Mouse (Mus musculus) spleen, postnatal 36 days (tissue): ENCODE measurements around the gene Dynlt1c.
"Not testable (repeated sequence)": the region's sequence is repeated elsewhere in the genome, so short reads cannot be mapped to it uniquely, and the experiment has no call there.

Experiments
- DNase-seq, 2 experiments: peaks; one replicate each; pipeline ENCODE4 v3.0.0; 2022; ENCODE audit warnings: low spot score in 2 of 2, mixed read lengths in 1 of 2

Dynlt1c gene

DNA sequence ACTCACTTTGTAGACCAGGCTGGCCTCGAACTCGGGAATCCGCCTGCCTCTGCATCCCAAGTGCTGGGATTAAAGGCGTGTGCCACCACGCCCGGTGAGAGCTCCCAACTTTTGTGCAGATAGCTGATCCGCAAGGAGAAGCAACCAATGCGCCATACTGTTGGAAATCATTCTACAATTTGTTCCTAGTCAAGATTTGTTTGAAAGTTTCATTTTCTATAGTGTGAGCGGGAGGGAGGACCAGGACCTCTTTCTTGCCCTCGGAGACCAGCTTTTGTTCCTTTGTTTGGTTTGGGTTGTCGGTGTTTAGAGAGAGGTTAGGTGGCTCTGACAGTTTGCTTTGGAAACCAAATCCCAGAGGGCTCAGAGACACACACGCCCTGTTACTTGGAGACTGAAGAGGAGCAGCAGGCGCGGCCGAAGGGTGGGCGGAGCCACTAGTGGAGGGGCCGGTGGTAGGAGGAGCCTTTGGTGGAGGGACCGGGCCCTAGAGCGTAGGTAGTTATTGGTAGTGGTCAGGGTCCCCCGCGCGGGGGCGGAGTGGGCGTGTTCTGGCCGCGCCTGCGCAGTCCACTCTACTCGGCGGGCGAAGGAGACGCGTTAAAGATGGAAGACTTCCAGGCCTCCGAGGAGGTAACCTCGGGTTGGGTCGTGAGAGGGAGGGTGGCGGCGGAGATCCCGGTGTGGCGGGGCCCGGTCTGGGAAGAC, at the start of gene Dynlt1c:
Gene Dynlt1c (plus strand): TSS at position 468 of the 708 bp plus-strand sequence.
- peak; percentile 80 to 81 for DNase-seq

DNA sequence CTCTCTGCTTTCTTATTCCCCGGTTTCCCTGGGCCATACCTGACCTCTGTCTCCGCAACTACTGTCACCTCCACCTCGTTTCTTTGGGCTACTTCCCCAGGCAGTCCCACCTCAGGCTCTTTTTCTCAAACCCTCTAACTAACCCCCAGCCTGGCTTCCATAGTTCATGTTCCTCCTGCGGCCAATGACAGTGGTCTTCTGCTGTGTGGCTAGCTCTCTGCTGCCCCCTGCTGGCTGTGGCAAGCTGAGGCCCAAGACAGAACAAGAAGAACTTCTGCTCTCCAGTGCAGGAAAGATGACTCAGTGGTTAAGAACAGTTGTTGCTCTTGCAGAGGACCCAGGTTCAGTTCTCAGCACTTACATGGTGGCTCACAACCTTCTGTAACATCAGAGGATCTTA, 47.7 kb upstream of the Dynlt1c start:
- DNase-seq: not testable (repeated sequence)

DNA sequence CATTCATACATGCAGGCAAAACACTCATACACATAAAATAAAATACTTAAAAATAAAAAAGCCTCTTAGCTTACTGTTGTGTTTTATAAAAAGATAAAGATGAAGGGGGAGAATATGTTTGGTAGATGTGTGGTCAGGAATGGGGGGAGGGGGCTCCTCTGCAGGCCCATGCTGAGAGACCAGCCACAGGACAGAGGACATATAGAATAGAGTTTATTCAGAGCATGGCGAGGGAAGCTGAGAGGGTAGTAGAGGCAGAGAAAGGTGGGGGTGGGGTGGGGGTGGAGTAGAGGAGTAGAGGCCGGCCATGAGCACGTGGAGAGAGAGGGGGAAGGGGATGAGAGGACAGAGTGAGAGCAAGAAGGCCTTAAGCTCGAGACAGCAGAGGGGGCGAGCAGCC, 47.2 kb upstream of the Dynlt1c start:
- DNase-seq: not testable (repeated sequence)

DNA sequence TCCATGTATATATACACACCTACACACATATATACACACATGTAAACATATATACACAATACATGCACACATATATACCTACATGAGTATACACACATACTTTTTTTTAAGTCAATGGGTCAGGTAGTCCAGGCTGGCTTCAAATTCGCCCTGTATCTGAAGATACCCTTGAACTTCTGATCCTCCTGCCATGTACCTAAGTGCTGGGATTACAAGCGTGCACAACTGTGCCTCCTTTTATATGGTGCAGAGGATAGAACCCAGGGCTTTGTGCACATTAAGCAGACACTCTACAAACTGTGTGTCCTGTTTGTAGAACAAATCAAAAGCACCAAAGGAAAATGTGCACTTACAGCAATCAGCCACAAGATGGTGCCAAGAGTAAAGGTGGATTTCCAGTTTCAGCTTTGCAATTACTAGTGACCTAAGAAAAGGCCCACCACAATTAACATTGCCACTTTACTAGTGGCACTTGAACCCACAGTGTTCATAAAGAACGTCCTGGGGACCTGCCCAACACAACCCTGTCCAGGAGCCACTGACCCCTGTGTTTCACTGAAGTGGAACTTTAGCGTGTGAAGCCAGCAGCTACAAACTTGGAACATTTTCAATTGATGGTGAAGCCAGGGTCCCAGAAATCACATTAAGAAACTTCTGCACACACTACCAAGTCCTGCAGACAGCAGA, 41.9 kb upstream of the Dynlt1c start:
- not testable (repeated sequence) for DNase-seq

DNA sequence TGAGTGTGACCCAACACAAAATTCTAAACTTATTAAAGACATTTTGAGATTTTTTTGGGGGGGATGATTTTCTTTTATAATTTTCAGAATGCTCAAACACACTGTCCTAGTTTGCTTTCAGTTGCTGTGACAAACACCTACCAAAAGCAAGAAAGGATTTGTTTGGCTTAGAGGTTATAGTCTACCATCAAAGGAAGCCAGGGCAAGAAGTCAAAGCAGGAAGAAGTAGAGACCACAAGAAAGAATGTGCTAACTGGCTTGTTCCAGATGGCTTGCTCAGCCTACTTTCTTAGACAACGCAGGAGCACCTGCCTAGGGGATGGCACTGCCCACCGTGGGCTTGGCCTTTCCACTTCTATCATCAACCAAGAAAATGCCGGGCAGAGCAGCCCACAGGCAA, 36.6 kb upstream of the Dynlt1c start:
- DNase-seq: not testable (repeated sequence)

DNA sequence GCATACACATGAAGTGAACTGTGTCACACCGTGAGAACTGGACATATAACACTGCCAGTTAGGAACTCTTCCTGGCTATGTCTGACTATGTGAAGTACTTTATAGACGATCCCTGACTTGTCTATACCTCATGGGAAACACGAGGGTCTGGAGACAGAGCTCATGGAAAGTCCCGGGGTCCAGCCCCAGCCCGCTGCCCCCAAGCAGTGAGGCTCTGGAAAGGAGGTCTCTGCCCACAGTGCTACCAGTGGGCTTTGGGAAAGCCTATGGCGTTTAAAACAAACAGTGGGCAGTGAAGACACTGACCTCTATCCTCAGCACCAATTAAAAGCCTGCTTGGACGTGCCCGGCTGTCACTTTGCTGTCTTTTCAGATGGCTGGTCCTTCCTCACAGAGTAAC, 33.6 kb upstream of the Dynlt1c start:
- not testable (repeated sequence) for DNase-seq

DNA sequence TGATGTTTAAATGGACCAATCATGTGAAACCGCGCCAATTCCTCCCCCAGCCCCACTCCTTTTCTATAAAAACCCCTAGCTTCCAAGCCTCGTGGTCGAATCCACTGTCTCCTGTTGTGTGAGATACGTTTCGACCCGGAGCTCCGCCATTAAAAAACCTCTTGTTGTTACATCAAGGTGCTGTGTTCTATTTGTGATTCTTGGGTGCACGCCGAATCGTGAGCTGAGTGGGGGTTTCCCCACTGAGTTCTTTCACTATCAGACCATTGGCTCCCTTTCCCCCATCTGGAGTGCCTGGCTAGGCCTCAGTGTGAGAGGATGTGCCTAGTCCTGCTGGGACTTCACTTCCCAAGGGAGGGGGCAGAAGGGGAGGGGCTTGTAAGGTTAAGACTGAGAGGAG, 30.2 kb upstream of the Dynlt1c start:
- not testable (repeated sequence) for DNase-seq

DNA sequence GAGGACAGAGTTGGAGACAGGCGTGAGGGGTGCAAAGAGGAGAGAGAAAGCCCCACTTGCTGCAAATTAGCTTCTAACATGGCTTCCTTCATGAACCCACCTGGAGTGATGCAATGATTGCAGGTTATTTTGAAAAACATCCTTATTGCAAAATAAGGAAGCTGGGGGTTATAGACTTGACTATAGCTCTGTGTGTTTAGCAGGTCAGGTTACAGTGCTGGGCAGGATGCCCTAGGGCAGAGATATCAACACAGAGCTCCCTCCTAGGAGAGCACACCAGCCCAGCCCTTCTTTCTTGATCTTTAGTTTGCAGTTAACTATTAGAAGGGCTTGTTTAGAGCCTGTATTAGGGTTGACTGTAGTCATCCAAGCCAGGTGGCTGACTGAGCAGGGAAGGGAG, 29.3 kb upstream of the Dynlt1c start:
- DNase-seq: not testable (repeated sequence)

DNA sequence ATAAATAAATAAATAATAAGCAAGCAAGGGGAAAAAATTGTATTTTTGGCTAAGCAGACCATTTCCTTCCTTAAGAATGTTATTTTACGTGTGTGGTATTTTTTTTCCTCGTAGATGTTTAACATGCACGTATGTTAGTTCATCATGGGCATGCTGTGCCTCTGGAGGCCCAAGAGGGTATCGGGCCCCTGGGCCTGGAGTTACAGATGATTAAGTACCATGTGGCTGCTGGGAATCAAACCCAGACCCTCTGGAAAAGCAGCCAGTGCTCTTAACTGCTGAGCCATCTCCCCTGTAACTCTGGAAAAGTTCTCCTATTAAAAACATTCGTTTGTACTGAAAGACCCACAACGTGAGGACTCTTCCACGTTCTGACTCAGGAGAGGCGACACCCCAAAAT, 26.1 kb upstream of the Dynlt1c start:
- DNase-seq: not testable (repeated sequence)

DNA sequence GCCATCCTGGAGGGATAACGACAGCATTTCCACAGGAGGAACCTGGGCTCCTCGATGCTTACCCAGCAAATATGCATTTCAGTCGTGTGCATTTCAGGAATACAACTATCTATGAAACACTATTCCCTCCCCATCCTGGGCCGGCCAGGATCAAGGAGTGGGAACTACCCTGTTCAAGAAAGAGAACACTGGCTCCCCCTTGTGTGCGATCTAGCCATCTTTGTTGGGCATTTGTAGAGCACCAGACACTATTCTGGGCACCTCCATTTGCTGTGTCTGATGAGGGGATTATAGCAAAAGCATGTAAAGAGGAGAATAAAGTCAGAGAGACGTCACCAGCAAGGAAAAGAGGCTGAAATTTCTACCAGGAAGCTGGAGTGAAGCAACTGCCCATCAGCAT, 12.8 kb upstream of the Dynlt1c start:
- DNase-seq: not testable (repeated sequence)

DNA sequence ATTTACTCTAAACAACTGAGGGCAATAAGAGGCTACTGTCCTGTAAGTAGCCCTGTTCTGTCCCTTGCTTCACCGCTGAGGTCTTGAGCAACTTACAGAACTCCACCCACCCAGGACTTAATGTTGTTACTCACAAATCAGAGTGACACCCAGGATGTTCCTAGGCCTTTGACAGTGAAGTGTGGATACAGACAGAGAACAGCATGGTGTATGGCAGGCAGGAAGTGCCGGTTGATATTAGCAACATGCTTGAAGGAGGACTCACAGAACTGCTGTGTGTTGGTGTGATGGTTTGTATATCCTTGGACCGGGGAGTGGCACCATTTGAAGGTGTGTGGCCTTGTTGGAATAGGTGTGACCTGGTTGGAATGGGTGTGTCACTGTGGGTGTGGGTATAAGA, 9.4 kb upstream of the Dynlt1c start:
- DNase-seq: not testable (repeated sequence)

DNA sequence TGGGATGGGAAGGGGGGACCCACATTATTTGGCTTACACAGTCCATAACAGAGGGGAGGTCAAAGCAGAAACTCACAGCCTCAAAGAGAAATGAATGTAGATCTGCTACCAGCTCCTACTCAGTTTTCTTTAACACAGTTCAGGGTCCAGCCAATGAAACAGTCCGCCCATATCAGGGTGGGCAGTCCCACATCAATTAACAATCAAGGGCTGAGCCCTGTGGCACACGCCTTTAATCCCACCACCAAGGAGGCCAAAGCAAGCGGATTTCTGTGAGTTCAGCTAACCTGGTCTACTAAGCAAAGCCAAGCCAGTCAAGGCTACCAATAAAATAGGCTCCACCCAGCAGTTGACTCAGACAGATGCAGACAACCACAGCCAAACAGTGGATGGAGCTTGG, 7.6 kb upstream of the Dynlt1c start:
- not testable (repeated sequence) for DNase-seq

DNA sequence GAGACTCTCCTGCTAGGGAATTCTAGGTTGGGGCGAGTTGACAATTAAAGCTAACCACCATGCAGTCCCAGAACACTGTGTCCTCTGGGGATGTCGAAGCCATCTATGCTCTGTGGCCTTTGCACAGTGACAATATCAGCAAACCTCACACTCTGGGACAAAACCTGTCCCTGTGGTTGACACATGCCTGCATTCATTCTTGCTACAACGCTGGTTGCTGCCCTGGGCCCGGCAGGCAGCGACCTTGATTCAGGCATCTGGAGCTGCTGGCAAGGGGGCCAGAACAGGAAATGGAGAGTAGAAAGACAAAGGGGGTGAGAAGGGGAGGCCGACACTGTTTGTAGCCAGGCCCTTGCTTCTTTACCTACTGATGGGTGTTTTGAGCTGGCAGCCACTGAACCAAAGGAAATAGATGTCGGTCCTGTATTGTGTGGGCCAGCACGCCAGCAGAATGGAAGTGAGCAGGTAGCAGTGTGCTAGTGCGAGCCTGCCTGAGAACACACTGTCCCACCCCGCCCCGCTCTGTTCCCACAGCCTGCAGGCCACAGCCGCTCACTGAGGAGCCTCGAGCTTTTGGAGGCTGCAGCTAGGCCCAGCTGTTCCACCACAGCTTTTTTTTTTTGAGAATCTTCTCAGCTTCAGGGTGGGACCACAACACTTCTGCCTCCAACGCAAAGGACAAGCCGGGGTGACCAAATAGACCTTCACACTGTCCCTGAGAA, 5.5 kb upstream of the Dynlt1c start:
- DNase-seq: peak in 1 of 2 experiments; percentile 21

DNA sequence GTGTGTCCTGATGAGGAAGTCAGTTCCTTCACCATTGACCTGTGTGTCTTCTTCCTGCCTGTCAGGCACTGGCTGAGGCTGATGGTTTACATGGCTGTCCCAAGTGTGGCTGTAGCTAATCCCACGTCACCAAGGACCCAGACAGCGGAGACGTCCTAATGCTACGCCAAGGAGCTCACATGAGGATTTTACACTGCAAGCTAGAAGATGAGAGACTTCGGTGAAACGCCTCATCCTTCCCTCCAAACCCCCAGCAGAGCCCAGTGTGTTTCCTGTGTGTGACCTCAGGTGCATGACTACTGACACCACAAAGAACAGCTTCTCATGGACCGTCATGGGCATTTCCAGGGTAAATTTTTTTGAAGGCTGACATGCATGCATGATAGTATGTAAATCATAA, 3.1 kb upstream of the Dynlt1c start:
- DNase-seq: not testable (repeated sequence)

DNA sequence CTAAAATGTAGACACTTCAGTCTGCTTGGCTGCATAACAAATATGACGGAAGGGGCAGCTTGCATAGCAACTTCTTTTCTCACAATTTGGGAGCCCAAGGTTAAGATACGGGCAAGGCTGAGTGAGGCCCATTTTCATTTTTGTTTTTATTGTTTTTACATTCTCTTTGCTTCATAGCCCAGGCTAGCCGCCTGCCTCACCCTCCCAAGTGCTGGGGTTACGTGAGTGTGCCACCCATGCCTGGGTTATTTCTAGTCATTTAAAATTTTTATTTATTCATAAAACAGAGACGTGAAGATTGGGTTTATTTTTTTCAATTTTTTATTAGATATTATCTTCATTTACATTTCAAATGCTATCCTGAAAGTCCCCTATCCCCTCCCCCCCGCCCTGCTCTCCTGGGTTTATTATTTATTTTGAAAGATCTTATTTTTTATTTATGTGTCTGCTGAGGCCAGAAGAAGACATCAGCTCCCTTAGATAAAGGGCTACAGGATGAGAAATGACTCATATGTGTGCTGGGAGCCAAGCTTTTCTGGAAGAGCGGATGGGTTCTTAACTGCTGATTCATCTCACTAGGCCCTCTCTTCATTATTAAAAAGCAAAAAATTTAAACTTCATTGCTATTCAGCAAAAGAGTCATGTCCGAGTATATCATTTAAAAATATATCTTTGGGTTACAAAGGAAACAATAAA, 1.1 kb upstream of the Dynlt1c start:
- DNase-seq: not testable (repeated sequence)

DNA sequence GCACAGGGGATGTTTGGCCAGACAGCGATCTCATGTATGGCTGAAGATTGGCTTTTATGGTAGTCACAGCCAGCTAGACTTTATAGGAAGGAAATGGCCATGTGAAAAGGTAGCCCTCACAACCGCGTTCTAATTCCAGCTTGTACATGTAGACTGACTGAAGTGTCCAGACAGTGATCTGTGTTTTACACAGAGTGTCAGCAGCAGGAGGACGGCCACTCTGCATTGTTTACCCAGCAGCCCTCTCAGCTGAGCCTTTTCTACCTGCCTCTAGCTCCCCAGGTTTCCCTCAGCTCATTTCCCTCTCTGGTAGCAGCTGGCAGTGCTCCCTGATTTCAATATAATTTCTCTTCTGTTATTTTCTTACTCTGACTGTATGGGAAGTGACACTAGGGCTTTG, 734 bp downstream of the Dynlt1c start:
- DNase-seq: not testable (repeated sequence)

DNA sequence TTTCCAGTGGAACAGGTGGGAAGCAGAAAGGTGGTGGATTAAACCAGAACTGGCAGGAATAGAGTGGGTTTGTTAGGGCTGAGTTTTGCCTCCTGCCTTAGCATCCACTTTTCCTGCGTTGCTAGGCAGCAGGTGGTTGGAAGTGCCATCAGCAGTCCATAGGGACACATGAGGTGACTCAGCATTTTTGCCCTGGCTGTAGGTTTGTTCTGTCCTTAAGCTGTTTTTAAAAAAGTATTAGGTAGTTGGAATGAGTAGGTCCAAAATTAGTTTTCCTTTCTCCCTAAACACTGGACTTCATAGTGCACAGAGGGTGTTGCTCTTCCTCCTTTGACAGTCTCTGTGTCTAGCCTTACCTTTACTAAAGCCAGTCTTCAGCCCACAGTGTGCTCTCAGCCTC, 3.9 kb downstream of the Dynlt1c start:
- DNase-seq: not testable (repeated sequence)

DNA sequence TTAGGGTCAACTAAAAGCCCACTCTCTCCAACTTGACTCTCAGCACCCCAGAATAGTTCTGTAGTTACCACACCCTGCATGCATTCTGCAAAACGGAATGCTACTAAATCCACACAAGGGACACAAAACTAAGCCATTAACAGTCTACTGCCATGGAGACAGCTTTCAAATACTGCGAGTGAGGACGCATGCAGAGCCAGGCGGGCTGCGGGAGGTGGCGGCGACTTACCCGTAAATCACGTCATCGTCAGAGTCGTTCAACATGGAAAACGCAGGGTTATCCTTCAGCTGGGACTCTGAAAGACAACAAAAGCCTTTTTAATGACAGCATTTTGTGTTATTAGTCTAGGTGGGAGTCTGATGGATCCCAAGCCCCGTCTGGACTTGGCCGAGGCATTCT, 12.1 kb downstream of the Dynlt1c start:
- DNase-seq: not testable (repeated sequence)

DNA sequence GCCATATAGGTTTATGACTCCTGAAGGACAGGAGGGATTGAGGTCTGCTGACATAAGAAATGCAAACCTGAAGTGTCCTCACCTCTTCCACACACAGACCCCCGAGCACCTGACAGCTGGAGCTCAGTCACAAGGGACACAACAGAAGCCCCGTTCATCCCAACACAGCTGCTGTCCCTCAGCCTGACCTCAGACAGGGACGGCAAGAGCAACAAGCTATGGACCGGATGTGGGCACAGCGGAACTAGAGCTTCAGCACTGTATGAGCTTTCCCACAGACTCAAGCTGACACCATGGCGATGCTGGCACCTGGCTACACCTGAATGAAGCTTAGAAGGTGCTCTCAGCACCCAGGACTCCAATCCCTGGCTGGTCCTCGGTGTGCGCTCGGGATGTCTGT, 12.8 kb downstream of the Dynlt1c start:
- DNase-seq: not testable (repeated sequence)

DNA sequence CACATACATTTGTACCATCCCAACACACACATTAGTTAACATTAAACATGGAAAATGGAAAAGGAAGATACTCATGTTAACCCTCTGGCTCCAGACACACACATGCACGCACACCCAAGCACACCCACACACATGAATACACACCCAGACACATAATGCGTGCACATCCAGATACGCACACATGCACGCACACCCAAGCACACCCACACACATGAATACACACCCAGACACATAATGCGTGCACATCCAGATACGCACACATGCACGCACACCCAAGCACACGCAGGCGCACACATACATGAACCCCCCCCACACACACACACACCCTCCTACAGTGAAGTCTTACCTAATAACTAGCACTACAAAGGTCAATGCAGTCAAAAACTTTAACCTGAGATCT, 15.3 kb downstream of the Dynlt1c start:
- not testable (repeated sequence) for DNase-seq

DNA sequence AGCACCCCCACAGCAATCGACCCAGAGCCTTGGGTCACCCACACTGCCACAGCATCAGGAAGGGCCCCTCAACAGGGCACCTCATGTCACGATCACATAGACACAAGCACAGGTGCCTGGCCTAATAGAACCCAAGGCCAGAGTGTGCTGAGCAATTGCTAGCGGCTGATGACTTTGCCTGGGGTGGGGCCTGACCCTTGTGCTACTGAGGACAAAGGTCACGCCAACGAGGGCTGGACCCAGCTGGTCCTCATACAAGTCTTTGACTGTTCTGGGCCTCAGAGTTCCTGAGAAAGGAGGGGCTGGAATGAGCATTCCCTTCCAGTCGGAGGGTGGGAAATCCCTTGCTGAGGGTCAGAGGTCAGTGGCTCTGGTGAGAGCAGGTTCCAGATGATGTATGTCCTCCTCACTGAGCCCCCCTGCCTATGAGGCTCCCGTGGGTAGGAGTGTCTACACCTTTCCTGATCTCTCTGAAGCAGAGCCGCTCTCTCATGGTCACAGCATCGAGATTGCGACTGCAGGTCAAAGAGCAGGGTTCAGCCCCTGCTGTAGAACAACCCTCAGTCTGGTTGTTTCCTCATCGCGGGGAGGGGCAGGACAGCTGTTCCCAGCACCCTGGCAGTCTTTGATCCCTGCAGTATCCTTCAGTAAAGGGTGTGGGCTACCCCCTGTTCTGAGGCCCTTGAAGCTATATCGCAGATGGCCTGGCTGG, 16.4 kb downstream of the Dynlt1c start:
- DNase-seq: not testable (repeated sequence)
